Mouse (Mus musculus): ENCODE results near the gene Mex3d.

DNA sequence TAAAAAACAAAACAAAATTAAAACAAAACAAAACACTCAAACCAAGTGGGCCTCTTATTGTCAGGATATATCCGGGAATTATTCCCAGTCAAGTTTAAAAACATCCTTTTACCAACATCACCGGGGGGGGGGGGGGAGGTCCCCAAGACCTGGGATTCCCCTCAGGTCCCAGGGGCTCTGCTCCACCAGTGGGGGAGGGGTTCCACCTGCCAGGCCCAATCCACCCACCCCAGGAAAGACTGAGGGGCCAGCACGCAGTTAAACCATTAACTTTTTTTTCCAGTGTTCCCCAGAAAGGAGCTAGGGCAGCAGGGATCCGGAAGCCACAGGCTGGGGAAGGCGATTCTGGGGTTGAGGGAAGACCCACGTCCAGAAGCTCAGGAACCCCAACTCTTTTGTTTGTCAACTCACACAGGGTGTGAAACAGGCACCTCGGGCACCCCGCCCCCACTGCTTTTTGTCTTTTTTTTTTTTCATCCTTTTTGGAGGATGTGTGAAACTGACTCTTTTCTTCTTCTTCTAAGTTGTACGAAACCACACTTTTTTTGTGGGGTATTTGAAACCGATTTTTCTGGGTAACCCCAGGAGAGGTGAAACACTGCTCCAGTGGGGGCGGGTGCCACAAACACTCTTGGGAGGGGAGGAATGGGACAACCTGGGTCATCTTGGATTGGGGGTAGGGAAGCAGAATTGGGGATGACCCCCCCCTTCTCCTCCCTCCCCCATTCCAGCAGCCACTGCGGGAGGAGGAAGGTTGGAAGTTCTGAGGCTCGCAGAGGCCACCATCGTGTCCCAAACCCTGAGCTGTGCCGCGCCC, 44.3 kb upstream of the Mex3d start:
- no peak for TF ChIP-seq CTCF (IDR thresholded peaks at IDR 0.05; ENCODE audit: extremely low read depth, insufficient read depth, insufficient read length, insufficient replicate concordance)
- no peak for TF ChIP-seq POLR2A (IDR thresholded peaks at IDR 0.05; ENCODE audit: low read depth, low read length)
